Mouse (Mus musculus) MEL (cell line): ENCODE results near the gene Syt9. TPM values are rescaled to one million over a fixed set of nuclear protein-coding genes. Genes with fewer than 3 reads are reported as not detected.

Experiments used
- DNase-seq: peaks from one replicate; pipeline ENCODE4 v3.0.0; 2011; ENCODE audit warnings: low read depth, low spot score
- H3K27ac ChIP-seq: 2 replicates; pipeline ENCODE4 v1.5.1; 2012; ENCODE audit warnings: low read depth, mild to moderate bottlenecking, control low read depth, low read length, moderate library complexity; ENCODE audit not compliant: control insufficient read depth
- H3K27me3 ChIP-seq, 2 experiments: fragments of 150-350 bp in 1 of 2; sonication (generic) in 1 of 2; 2 replicates each; pipeline ENCODE4 v1.6.1; 2012; ENCODE audit warnings: low read length in 2 of 2, mild to moderate bottlenecking in 2 of 2, improper control_type of control experiment in 1 of 2, moderate library complexity in 1 of 2; ENCODE audit not compliant: insufficient read depth in 2 of 2, control insufficient read depth in 1 of 2
- H3K36me3 ChIP-seq, 2 experiments: 2 replicates each; pipeline ENCODE4 v1.6.1; 2012 to 2014; ENCODE audit warnings: low read length in 2 of 2, improper control_type of control experiment in 1 of 2, inconsistent platforms in 1 of 2, mild to moderate bottlenecking in 1 of 2; ENCODE audit not compliant: insufficient read depth in 2 of 2, control insufficient read depth in 1 of 2
- H3K4me1 ChIP-seq, 2 experiments: fragments of 150-350 bp in 1 of 2; sonication (generic) in 1 of 2; 2 replicates each; pipeline ENCODE4 v1.6.1; 2012; ENCODE audit warnings: low read length in 2 of 2, improper control_type of control experiment in 1 of 2, mild to moderate bottlenecking in 1 of 2; ENCODE audit not compliant: insufficient read depth in 2 of 2, control insufficient read depth in 1 of 2
- H3K4me3 ChIP-seq, 2 experiments: fragments of 150-350 bp in 1 of 2; sonication (generic) in 1 of 2; 2 replicates each; pipeline ENCODE4 v1.5.1; 2012; ENCODE audit warnings: low read depth in 2 of 2, low read length in 2 of 2, mild to moderate bottlenecking in 2 of 2, moderate library complexity in 2 of 2, control low read depth in 1 of 2, improper control_type of control experiment in 1 of 2; ENCODE audit not compliant: control insufficient read depth in 1 of 2, insufficient read depth in 1 of 2
- H3K79me2 ChIP-seq: 2 replicates; pipeline ENCODE4 v1.6.1; 2012; ENCODE audit warnings: mild to moderate bottlenecking, low read length, moderate library complexity; ENCODE audit not compliant: control insufficient read depth, poor library complexity, insufficient read depth
- H3K9ac ChIP-seq: 2 replicates; pipeline ENCODE4 v1.6.1; 2012; ENCODE audit warnings: low read depth, mild to moderate bottlenecking, control low read depth, low read length, moderate library complexity; ENCODE audit not compliant: control insufficient read depth, poor library complexity, severe bottlenecking
- H3K9me3 ChIP-seq: fragments of 150-350 bp; sonication (generic); replicated peaks from 2 replicates; pipeline ENCODE4 v1.6.1; 2012; ENCODE audit warnings: mild to moderate bottlenecking, low read length, improper control_type of control experiment, moderate library complexity; ENCODE audit not compliant: insufficient read depth
- CHD2 ChIP-seq: IDR thresholded peaks from 2 replicates; pipeline ENCODE4 v1.6.1; 2011; ENCODE audit warnings: low read length, improper control_type of control experiment
- CTCF ChIP-seq, 3 experiments: IDR thresholded peaks in 2 of 3; conservative IDR thresholded peaks in 1 of 3; 2 replicates each; pipeline ENCODE4 v1.5.1; 2011 to 2012; ENCODE audit warnings: low read length in 3 of 3, low read depth in 2 of 3, mild to moderate bottlenecking in 2 of 3, improper control_type of control experiment in 1 of 3, inconsistent platforms in 1 of 3, mixed read lengths in 1 of 3, moderate library complexity in 1 of 3; ENCODE audit not compliant: control insufficient read depth in 1 of 3, insufficient read depth in 1 of 3, poor library complexity in 1 of 3, severe bottlenecking in 1 of 3
- E2F4 ChIP-seq: IDR thresholded peaks from 2 replicates; pipeline ENCODE4 v1.6.1; 2011; ENCODE audit warnings: low read depth, low read length, improper control_type of control experiment, borderline replicate concordance
- EP300 ChIP-seq, 2 experiments: IDR thresholded peaks; 2 replicates each; pipeline ENCODE4 v1.6.1; 2011; ENCODE audit warnings: improper control_type of control experiment in 2 of 2, low read length in 2 of 2, low read depth in 1 of 2, mild to moderate bottlenecking in 1 of 2
- KAT2A ChIP-seq: conservative IDR thresholded peaks from 2 replicates; pipeline ENCODE4 v1.6.1; 2012; ENCODE audit warnings: low read depth, low read length, improper control_type of control experiment, inconsistent platforms
- MAX ChIP-seq: IDR thresholded peaks from 2 replicates; pipeline ENCODE4 v1.6.1; 2011; ENCODE audit warnings: low read length, improper control_type of control experiment
- MAZ ChIP-seq: IDR thresholded peaks from 2 replicates; pipeline ENCODE4 v1.6.1; 2012; ENCODE audit warnings: low read depth, mild to moderate bottlenecking, inconsistent platforms, low read length, improper control_type of control experiment
- MEF2A ChIP-seq: IDR thresholded peaks from 2 replicates; pipeline ENCODE4 v1.6.1; 2014; ENCODE audit warnings: low read depth, mild to moderate bottlenecking, inconsistent platforms, low read length, improper control_type of control experiment; ENCODE audit not compliant: poor library complexity, insufficient replicate concordance, severe bottlenecking; ENCODE audit errors: extremely low read depth
- MXI1 ChIP-seq: IDR thresholded peaks from 2 replicates; pipeline ENCODE4 v1.6.1; 2011; ENCODE audit warnings: mild to moderate bottlenecking, low read depth, low read length, improper control_type of control experiment
- MYB ChIP-seq: IDR thresholded peaks from 2 replicates; pipeline ENCODE4 v1.6.1; 2011; ENCODE audit warnings: mild to moderate bottlenecking, low read depth, low read length, improper control_type of control experiment
- MYC ChIP-seq: IDR thresholded peaks from 2 replicates; pipeline ENCODE4 v1.6.1; 2011; ENCODE audit warnings: low read depth, mild to moderate bottlenecking, low read length, improper control_type of control experiment, moderate library complexity
- NELFE ChIP-seq: IDR thresholded peaks from 2 replicates; pipeline ENCODE4 v1.6.1; 2011; ENCODE audit warnings: low read depth, low read length, improper control_type of control experiment
- POLR2A ChIP-seq, 2 experiments: IDR thresholded peaks; 2 replicates each; pipeline ENCODE4 v1.6.1; 2011 to 2012; ENCODE audit warnings: low read length in 2 of 2, mild to moderate bottlenecking in 2 of 2, control low read depth in 1 of 2, improper control_type of control experiment in 1 of 2, low read depth in 1 of 2, moderate library complexity in 1 of 2; ENCODE audit not compliant: control insufficient read depth in 1 of 2, insufficient read depth in 1 of 2, poor library complexity in 1 of 2
- POLR2AphosphoS2 ChIP-seq: IDR thresholded peaks from 2 replicates; pipeline ENCODE4 v1.6.1; 2011; ENCODE audit warnings: low read length, improper control_type of control experiment
- POLR2AphosphoS5 ChIP-seq: IDR thresholded peaks from 2 replicates; pipeline ENCODE4 v1.6.1; 2012; ENCODE audit warnings: low read depth, borderline replicate concordance, mild to moderate bottlenecking, inconsistent platforms, low read length, moderate library complexity, mixed read lengths
- RCOR1 ChIP-seq: IDR thresholded peaks from 2 replicates; pipeline ENCODE4 v1.6.1; 2012; ENCODE audit warnings: low read depth, mild to moderate bottlenecking, inconsistent platforms, low read length, improper control_type of control experiment
- SIN3A ChIP-seq: IDR thresholded peaks from 2 replicates; pipeline ENCODE4 v1.6.1; 2012; ENCODE audit warnings: low read length, improper control_type of control experiment, inconsistent platforms
- SMC3 ChIP-seq: IDR thresholded peaks from 2 replicates; pipeline ENCODE4 v1.6.1; 2011; ENCODE audit warnings: low read depth, low read length, improper control_type of control experiment
- TAL1 ChIP-seq: IDR thresholded peaks from 2 replicates; pipeline ENCODE4 v1.6.1; 2012; ENCODE audit warnings: mild to moderate bottlenecking, inconsistent platforms, low read length, moderate library complexity, mixed read lengths
- TCF12 ChIP-seq: IDR thresholded peaks from 2 replicates; pipeline ENCODE4 v1.6.1; 2014; ENCODE audit warnings: low read depth, mild to moderate bottlenecking, inconsistent platforms, low read length, improper control_type of control experiment, moderate library complexity
- UBTF ChIP-seq: IDR thresholded peaks from 2 replicates; pipeline ENCODE4 v1.6.1; 2012; ENCODE audit warnings: low read depth, mild to moderate bottlenecking, inconsistent platforms, low read length, improper control_type of control experiment, moderate library complexity, borderline replicate concordance; ENCODE audit not compliant: insufficient read depth
- USF2 ChIP-seq, 2 experiments: IDR thresholded peaks; 2 replicates each; pipeline ENCODE4 v1.6.1; 2011 to 2012; ENCODE audit warnings: improper control_type of control experiment in 2 of 2, low read length in 2 of 2, borderline replicate concordance in 1 of 2, inconsistent platforms in 1 of 2, low read depth in 1 of 2, mild to moderate bottlenecking in 1 of 2; ENCODE audit not compliant: insufficient read depth in 1 of 2
- ZC3H11A ChIP-seq: IDR thresholded peaks from 2 replicates; pipeline ENCODE4 v1.6.1; 2012; ENCODE audit warnings: low read depth, mild to moderate bottlenecking, inconsistent platforms, low read length, improper control_type of control experiment
- ZMIZ1 ChIP-seq: IDR thresholded peaks from 2 replicates; pipeline ENCODE4 v1.6.1; 2012; ENCODE audit warnings: low read depth, mild to moderate bottlenecking, inconsistent platforms, low read length, improper control_type of control experiment, moderate library complexity
- ZNF384 ChIP-seq: IDR thresholded peaks from 2 replicates; pipeline ENCODE4 v1.6.1; 2012; ENCODE audit warnings: low read depth, mild to moderate bottlenecking, inconsistent platforms, low read length, improper control_type of control experiment
- polyA plus RNA-seq, 2 experiments: library from polyadenylated mRNA; stranded (reverse) in 1 of 2; unstranded in 1 of 2; fragments of >175 nt in 1 of 2; fragments of >200 nt in 1 of 2; gene quantifications; 2 replicates each; pipeline versions ENCODE4 v1.2.1 to v1.2.4; 2012; ENCODE audit warnings: low replicate concordance in 2 of 2, low read depth in 1 of 2; ENCODE audit not compliant: insufficient read length in 2 of 2, insufficient read depth in 1 of 2, missing spikeins in 1 of 2
- total RNA-seq: library from RNA; depleted of rRNA; stranded (reverse); fragments of 300-350 nt; gene quantifications from 2 replicates; pipeline ENCODE4 v1.2.3, GENCODE M21; 2012

Gene Syt9
- total and polyA plus RNA-seq, 3 experiments = not detected

- Histone ChIP-seq H3K27me3 (no peaks in the 10 kb centered on the region), H3K9ac (no peak overlapping the region), H3K79me2 (no peaks in the 10 kb centered on the region), H3K27ac (no peak overlapping the region), H3K9me3 (no peaks in the 10 kb centered on the region), H3K36me3 (no peaks in the 10 kb centered on the region), H3K4me3 (no peak overlapping the region), H3K4me1 (no peaks in the 10 kb centered on the region)
- TF ChIP-seq MAZ (no peak), POLR2AphosphoS5 (no peak), ZNF384 (no peak), USF2 (IDR thresholded peaks at IDR 0.05; ENCODE audit: borderline replicate concordance in 1 of 2, insufficient read depth in 1 of 2, low read depth in 1 of 2, low read length in 2 of 2) (no peak), SIN3A (no peak), POLR2AphosphoS2 (no peak), MYC (no peak), CHD2 (no peak), TCF12 (no peak)
- no peak for DNase-seq
Measured at GRCm38 (mm10) chr7:107567674-107568073, 197.1 kb downstream of the Syt9 start.

GRCm38 (mm10) chr7:107568971-107569370 lies 198.4 kb downstream of the Syt9 start:
- H3K9me3 ChIP-seq = no peaks in the 10 kb centered on the region
- H3K4me1 ChIP-seq = no peaks in the 10 kb centered on the region
- H3K9ac ChIP-seq = no peak overlapping the region
- H3K4me3 ChIP-seq = no peak overlapping the region
- no peaks in the 10 kb centered on the region for H3K27me3 ChIP-seq
- no peaks in the 10 kb centered on the region for H3K79me2 ChIP-seq
- DNase-seq = no peak
- TF ChIP-seq MXI1 (no peak), MAZ (no peak), CTCF (IDR thresholded peaks at IDR 0.05 in 2 of 3, conservative IDR thresholded peaks at IDR 0.05 in 1 of 3; ENCODE audit: control insufficient read depth in 1 of 3, insufficient read depth in 1 of 3, low read depth in 2 of 3, low read length in 3 of 3, poor library complexity in 1 of 3, severe bottlenecking in 1 of 3) (no peak), ZC3H11A (no peak), TAL1 (no peak), MAX (no peak), KAT2A (no peak), SMC3 (no peak), NELFE (no peak), ZMIZ1 (no peak), MEF2A (no peak), E2F4 (no peak), SIN3A (no peak), MYB (no peak), UBTF (no peak), RCOR1 (no peak), POLR2AphosphoS5 (no peak), EP300 (IDR thresholded peaks at IDR 0.05; ENCODE audit: low read depth in 1 of 2, low read length in 2 of 2) (no peak), POLR2A (IDR thresholded peaks at IDR 0.05; ENCODE audit: control insufficient read depth in 1 of 2, insufficient read depth in 1 of 2, low read depth in 1 of 2, low read length in 2 of 2, poor library complexity in 1 of 2) (no peak), USF2 (IDR thresholded peaks at IDR 0.05; ENCODE audit: borderline replicate concordance in 1 of 2, insufficient read depth in 1 of 2, low read depth in 1 of 2, low read length in 2 of 2) (no peak)
- H3K36me3 ChIP-seq = no peaks in the 10 kb centered on the region
- no peak overlapping the region for H3K27ac ChIP-seq
